Mouse (Mus musculus) spleen, postnatal 4 days (tissue): Measurements from ENCODE around the gene Suco.

Source experiments
- DNase-seq, 2 experiments: peaks; one replicate each; pipeline ENCODE4 v3.0.0; 2022; ENCODE audit warnings: low spot score in 2 of 2

The Suco gene

DNA sequence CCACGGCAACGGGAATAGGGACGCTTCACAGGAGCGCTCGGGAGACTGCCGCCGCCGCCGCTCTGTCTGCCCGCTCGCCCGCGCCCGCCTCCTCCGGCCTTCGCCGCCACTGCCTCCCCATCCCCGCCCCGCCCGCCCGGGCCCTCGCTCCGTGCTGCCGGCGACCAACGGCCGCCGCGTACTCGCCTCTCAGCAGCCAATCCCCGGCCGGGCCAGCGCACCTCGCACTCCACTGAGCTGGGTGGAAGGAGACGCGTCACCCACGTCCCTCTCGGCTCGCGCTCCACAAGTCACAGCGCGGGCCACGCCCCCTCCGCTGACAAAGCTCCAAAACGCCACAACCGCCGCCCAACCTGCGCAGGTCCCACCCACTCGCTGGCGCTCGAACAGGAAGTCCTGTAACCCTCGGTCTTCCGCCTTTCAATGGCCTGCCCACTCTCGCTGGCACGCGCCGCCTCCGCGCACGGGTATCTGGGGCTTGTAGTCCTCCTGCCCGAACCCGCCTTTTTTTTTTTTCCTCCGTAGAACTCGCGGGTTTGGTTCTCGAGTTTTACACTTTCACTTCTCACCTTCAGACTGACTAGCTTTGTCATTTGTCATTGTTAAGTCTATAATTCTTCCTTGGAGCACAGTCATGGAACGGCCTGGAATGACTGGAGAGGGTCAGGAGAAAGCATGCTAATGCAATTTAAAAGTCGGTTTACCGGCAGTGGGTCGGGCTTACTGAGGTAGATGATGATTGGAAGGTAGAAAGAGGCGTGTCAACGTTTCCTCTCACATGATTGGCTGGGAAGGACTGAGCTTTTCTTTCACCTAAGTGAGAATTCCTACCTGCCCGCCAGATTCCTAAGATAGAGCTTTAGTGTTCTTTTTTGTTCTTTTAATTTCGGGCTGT lies at the start of gene Suco:
Gene Suco (minus strand): TSS at position 130 of the 895 bp plus-strand sequence.
- DNase-seq = peak; percentile 99

DNA sequence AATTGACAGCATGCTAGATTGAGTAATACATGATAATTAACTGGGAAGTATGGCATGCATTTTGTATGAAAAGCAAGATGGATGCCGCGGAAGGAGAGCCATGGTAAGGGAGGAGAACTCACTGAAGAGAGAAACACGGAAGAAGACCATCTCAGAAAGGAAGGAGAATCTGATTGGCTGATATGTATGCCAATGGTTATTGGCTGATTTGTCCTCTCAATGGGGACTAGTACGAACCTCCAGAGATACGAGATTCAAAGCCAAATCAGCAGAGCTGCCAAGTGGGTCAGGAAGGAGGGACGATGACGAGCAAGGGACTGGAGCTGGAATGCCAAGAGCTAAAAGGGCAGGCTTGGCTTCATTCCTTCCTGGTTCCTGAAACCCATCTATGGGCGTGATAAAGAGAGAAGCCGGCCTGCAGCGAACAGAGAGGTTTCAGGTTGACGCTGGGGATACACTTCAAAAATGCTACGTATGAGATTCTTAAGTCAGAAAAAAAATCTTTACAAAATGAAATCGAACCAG lies 48.9 kb upstream of the Suco start:
- DNase-seq = no peak

DNA sequence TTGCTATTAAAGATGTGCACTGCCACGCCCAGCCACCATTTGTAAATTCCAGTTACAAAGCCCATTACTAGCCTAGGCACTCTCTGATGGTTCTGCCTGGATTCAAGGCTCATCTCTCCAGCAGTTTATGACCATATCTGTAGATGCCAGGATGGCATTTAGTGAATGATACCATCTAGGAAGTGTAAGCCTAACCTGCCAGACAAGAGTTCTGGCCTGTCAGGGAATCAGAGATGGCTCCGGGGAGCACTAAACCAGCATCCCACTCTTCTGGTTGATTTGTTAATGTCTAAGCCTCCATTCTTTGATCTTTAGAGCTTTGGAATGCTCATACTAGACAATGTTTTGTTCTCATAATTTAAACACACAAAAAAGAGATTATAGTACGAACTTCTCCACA lies 47.8 kb upstream of the Suco start:
- no peak for DNase-seq

DNA sequence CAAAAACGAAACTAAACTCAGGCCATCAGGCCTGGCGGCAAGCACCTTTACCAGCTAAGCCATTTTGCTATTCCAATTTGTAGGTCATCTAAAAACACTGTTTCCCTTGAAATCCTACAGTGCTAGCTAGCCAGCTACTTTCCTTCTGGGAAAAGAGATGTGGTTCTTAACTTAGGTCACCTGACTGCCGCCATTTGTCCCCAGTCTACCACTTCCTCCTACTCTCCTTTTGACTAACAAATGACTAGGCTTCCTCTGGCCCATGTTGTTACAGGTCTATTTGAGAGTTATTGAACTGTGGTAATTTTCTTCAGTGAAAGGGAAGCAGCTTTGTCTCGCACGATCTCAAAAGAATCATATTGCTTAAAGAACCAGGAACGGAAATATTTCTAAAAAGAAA lies 45.4 kb upstream of the Suco start:
- no peak for DNase-seq

DNA sequence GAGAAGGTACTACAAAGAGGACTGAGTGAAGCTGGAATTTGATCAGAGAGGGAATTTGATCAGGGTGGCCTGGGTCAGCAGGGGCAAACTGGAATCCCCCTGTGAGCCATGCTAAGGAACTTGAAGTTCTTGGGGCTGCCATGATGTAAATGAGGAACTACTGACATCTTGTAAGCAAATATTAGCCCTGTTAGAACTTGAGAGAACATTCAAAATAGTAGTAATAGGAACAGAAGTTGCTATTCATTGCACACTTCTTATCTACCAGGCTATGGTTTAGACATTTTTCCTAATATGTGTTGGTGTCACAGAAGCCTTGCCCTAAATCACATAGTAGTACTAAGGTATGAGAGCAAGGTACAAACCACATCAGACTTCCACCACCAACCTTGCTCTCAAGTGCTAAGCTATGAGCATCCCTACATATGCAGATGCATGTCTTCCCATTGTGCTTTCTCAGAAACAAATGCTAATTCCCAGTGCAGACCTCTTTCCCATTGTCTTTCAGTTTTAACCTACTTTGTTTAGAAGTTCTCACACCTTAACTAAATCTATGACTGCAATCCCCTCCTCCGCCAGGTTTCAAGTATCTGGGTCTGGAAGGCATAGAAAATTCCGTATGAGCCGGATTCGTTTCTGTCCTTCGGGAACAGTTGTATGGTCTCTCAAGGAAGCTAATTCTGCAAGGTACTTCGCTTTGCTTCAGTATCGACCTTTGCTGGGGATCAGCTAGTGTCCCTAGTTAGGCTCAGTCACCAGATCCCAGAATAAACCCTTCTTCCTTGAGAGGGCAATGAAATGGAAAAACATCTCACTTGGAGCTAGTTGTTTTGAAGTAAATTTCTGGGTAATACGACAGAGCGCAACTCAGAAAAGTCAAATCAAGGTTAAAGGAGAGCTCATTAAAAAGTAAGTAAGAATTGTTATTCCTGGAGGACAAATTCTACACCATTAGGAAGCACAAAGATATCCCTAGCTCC lies 44.3 kb upstream of the Suco start:
- DNase-seq = no peak

DNA sequence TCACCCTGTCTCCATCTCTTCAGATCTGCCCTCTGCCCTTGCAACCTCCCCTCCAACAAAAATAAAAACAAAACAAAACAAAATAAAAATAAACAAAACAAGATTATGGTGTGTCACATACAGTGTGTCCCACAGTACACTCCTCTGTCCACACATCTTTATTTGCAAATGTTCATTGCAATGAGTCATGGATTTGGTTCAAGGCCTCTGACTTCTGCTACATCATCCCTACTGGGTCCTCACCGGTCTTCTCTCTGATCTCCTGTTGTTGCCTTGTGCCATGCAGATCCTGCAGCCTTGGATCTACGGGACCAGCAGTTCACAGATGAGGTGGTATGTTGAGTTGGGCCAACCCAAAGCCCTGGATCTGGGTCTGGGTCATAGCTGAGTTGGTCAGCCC lies 43.1 kb upstream of the Suco start:
- no peak for DNase-seq

DNA sequence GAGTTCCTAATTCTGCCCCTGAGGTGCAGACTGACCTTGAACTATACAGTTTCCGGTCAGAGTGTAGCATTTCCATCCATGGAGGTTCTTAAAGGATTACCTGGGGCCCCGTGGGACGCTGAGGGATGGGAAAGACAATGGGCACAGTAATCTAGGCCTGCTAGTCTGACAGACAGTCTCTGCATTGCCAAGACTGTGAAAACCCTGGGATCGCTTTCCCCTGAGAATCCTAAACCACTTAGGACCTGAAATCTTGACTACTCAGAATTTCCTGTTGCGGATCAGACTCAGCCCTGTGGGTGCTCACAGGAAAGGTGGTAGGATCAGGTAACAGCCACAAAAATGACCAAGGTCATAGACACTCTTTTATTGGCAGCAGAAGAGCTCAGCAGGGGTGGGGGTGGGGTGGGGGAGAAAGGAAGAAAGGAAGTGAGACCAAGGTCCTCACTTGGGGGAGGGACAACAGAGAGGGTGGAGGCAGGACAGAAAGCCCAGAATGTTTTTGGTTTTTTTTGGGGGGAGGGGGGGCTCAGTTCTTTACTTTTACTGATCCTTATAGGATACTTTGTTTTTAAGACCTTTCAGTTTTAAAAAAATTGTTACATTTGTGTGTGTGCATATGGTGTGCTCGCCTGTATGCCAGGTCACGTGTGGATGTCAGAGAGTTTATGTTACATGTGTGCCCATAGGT lies 42.3 kb upstream of the Suco start:
- DNase-seq = no peak

DNA sequence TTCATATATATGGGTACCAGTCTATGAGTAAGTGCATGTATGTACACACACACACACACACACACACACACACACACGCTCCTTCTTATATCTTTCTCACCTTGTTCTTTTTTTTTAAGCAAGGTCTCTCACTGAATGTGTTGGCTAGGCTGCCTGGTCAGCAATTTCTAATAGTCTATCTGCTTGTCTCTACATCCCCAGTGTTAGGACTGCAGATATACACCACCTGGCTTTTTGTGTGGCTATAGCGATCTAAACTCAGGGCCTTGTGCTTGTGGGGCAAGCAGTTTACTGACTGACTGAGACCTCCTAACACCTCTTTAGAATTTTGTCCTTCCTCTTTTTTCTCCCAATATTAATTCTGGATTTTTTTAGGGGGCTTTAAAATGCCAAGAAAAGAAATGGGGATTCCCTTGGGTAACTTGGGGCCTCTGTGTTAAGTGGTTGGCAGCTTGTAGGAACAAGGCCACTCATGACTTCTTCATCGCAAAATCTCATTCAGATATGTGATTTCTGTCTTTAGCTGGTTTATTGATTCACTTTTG lies 41.5 kb upstream of the Suco start:
- DNase-seq = no peak

DNA sequence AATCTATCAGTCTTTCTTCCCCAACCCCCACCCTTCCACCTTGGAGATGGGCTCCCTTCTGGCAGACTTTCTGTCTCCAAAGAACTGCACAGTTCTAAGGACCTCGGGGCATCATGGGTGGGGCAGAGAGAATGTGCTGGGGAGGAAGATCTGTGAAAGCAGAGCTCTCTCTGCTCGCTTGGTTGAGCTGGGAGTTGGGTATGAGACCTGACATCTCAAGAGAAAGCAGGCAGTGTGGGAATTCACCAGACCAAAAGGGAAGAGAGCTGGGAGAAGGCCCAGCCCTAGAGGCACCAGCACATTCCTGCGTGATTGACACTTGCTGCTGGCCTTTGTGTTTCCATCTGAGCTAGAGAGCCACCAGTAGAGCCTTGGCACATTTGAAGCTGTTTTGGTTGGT lies 39.6 kb upstream of the Suco start:
- no peak for DNase-seq

DNA sequence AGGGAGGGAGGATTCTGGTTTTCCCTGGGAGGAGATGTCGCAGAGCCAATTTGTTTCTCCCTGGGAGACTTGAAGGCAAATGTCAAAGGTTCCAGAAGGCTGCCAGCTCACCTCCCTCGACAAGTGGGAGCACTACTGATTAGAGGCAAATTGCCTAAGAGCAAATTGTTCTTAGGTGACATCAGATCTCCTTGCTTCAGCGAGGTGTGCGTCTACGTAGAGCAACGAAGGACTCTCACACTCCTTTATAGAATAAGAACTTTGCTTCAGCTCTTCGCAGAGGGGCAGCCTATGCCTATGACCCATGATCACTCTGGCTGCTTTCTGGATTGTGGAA lies 37.1 kb upstream of the Suco start:
- no peak for DNase-seq

DNA sequence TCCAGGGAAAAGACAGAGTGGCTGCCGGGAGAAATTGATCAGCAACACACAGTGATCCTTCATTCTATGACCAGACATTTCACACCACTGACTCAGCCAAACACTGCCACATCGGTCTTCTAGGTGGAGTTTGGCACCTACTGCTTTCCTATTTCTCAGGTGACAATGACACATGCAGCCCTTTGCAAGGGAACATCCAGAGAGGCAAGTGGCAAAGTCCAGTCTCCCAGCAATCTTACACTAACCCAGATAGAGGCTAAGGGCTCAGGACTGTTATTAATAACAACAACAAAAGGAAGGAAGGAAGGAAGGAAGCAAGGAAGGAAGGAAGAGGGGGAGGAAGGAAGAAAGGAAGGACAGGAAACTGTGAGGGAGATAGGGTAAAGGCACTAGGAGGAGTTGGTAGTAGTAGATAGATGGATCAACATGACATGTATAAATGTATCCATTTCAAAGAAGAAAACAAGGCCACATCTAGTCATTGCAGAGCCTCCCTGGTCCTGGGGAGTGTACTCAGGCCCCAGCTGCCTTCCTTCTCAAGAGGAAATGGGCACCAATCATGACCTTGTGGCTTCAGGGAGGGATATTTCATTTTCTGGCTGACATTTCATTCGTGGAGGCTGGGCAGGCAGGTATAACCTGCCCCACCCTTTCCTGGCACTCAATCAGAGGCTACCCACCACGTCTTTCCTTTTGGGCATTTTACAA lies 36.6 kb upstream of the Suco start:
- DNase-seq = no peak

DNA sequence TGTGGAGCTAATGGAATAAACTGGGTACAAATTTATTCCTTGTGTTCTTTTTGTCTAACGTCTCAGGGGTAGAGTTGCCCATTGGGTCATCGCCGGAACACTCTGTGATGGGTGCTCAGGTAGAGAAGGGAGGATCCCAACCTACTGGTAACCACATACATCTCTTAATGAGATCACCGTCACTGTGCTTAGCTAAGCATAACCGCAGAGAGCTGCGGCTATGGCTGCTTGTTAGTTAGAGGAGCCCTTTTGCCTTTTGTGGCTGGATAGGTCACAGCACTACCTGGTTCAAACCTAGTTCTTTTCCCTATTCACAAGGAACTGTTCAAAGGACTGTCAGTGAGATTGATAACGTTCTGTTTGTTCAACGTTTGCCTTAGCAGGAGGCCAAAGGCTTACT lies 32.6 kb upstream of the Suco start:
- DNase-seq = no peak

DNA sequence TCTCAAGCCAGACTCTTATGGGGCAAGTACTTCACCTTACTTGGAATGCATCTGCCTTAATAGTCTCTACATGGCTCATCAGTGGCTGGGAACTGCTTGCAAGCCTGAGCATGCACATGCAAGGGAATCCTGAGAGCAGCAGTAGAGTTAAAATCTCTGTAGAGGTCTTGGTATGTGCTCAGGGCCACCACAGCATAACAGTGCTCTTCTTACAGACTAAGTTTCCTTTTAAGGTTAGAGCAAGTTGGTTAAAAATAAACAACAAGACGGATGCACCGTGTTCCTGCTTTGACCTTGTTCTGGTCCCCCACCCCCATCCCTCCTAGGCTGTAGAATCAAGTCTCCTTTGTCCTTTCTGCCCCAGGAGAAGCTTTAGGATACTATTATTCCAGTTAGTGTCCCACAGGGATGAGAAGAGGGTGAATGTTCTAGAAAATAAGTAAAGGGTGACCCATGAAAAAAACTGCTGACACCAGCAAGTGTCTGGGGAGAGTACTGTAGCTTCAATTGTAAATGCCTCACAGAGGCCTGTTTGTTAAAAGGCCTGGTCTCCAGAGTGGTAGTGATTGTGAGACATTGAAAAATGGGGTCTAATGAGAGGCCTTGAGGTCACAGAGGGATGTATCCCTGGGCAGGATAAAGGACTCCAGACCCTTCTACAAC lies 31.4 kb upstream of the Suco start:
- no peak for DNase-seq

DNA sequence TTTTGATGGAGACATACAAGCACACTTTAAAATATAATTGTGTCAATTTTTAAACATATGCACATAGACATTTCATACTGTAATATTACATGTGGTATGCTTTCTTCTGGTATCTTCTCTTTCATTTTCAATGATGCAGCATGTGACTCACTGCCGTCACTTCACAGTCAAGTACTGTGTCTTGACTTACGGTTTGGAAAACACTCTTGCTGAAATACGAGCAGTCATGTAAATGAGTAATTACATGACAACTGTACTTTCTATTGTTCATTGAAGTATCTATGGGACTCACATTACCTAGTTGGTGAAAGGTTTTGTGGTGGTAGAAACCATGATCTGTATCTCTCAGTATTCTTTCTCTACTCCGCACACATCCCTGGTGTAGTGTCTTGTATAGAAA lies 30.6 kb upstream of the Suco start:
- no peak for DNase-seq

DNA sequence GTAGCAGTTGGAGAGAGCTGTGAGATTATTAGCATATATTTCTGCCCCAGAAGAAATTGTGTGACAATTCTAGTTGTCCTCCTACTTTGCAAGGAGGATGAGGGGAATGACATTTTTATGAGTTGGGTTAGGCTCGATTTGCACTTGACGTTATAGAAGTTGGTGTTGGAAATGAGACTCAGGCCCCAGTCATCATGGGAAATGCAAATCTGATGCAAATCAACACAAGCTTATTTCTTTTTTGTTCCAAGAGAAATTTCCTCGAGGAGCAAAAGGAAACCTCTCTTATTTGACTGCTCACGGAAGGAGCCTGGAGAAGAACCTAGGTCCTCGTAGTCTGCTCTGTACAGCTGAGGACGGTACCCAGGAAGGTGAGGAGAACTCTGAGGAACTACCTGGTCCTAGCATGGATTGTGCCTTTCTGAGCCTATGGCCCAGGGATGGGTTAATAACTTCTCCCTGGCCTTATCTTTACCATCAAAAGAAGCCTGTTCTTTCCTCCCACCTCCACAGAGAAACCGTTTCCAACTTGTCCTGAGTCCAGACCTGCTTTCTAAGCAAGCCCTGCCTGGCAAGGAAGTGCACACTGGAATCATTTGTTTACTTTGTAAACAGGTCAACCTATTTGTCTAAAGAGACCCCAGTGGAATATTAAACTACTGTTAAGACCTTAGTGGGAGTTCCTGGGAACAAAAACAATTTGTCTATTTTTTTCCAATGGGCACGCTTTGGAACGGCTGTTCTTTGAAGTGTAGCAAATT lies 26.4 kb upstream of the Suco start:
- no peak for DNase-seq

DNA sequence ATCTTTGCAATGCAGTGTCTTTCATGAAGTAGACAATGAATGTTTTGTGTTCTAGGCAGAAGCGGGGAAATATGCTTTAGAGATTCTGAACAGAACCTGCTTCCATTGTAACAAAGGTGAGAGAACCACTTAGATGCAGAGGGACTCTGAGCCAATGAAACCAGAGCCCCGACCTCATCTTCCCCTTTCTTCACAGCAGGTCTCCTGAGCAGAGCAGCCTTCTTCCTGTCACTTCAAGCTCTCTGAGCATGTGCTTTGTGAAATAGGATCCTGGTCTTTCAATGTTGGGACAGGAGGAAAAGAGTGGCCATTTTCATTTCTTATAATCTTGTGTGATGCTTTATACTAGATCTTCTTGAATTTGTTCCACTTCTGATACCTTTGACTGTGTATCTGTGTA lies 23.6 kb upstream of the Suco start:
- DNase-seq = no peak

DNA sequence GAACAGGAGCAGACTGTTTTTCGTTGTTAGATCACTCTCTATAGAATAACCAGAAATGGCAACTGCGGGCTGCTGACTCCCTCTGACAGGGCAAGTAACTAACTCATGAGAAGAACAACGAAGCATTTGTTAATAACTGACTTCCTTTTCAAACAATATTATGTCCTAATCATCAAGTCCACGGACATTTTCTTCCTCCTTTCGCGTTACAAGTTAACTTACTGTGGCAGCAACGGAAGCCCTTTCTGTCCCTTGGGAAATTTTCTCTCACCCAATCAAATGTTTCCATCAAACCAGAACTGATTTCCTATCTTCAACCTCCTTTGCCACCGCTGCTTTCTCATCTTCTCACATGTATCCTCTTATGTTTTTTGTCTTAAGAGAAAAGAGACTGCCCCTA lies 20.8 kb upstream of the Suco start:
- no peak for DNase-seq

DNA sequence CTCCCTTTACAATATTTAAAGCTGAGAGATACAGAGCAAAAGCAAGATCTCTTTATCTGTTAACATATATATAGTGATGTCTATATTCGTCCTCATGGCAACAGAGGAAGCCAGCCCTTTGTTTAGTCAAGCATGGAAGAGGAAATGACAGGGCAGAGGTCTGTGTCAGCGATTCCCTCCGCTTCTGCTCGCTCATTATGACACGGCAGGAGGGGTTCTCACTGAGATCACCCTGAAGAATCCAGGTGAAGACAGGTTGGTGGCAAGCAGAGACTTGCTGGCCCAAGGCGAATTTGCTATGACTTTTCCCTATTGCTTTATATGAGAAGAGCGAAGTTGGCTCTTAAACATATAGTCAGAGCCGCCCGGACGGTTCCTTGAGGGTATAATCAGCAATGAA lies 19.6 kb upstream of the Suco start:
- DNase-seq = peak in 1 of 2 experiments; percentile 68

DNA sequence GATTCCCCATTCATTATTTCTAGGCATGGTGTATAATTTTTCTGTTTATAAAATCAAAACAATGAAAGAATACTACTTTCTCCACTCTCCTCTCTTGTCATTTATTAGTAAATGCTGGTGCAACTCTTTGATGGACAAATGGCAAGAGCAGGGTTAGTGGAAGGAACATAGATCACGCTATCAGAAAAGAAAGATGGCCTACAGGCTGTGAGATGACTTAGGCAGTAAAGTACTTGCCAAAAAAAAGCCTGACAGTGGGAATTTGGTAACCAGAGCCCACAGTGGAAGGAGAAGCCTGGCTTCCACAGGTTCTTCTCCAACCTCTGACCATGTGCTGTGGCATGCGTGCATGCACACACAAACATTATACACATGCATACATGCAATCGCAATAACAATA lies 18.5 kb upstream of the Suco start:
- DNase-seq = no peak

DNA sequence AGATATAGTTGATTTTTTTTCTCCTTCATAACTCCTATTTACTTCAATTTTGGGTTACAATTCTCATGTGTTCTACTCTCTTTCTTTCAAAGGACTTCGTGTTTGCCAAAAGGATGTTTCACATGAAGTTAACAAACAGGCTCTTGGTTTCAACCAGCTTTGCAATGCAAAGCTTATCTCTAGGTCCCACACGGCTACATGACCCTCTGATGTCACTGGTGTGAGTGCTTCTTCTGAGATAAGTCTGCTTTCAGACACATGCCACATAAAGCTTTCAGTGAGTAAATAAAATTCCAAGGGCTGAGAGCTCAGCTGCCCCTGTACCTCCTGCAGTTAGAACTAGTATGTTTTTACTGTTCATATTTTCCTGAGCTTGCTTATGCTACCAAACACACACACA lies 18.1 kb upstream of the Suco start:
- DNase-seq = peak; percentile 64 to 69
